Mouse (Mus musculus) kidney, postnatal 10 days (tissue): ENCODE data around the gene Gm27179.
"Not testable (repeated sequence)": the region's sequence is repeated elsewhere in the genome, so short reads cannot be mapped to it uniquely, and the experiment has no call there.

Experiments used
- DNase-seq: peaks from one replicate; pipeline ENCODE4 v3.0.0; 2021; ENCODE audit warnings: mixed read lengths

Gene Gm27179

GRCm38 (mm10) chr14:69512449-69512848, at the start of gene Gm27179:
TSS of gene Gm27179 (minus strand) at chr14:69512549.
- not testable (repeated sequence) for DNase-seq

- not testable (repeated sequence) for DNase-seq
Observed at GRCm38 (mm10) chr14:69557550-69557949, 45.2 kb upstream of the Gm27179 start.

GRCm38 (mm10) chr14:69556820-69557219, 44.5 kb upstream of the Gm27179 start:
- not testable (repeated sequence) for DNase-seq

- DNase-seq, result not testable (repeated sequence)
Observed at GRCm38 (mm10) chr14:69555110-69555831, 42.9 kb upstream of the Gm27179 start, which contains the start of gene Entpd4b. TSS of gene Entpd4b (plus strand) at chr14:69555424.

- not testable (repeated sequence) for DNase-seq
Observed at GRCm38 (mm10) chr14:69547310-69547709, 35.0 kb upstream of the Gm27179 start.

- not testable (repeated sequence) for DNase-seq
Observed at GRCm38 (mm10) chr14:69545052-69545451, 32.7 kb upstream of the Gm27179 start.

- not testable (repeated sequence) for DNase-seq
Observed at GRCm38 (mm10) chr14:69544033-69544432, 31.7 kb upstream of the Gm27179 start.

- DNase-seq, result not testable (repeated sequence)
Observed at GRCm38 (mm10) chr14:69542695-69543094, 30.3 kb upstream of the Gm27179 start.

GRCm38 (mm10) chr14:69540113-69540512, 27.8 kb upstream of the Gm27179 start:
- DNase-seq, result not testable (repeated sequence)

- DNase-seq, result not testable (repeated sequence)
Observed at GRCm38 (mm10) chr14:69536539-69536938, 24.2 kb upstream of the Gm27179 start.

GRCm38 (mm10) chr14:69526202-69526601, 13.9 kb upstream of the Gm27179 start:
- not testable (repeated sequence) for DNase-seq

- DNase-seq, result not testable (repeated sequence)
Observed at GRCm38 (mm10) chr14:69523001-69523400, 10.7 kb upstream of the Gm27179 start.

- not testable (repeated sequence) for DNase-seq
Observed at GRCm38 (mm10) chr14:69520810-69521209, 8.5 kb upstream of the Gm27179 start.

- not testable (repeated sequence) for DNase-seq
Observed at GRCm38 (mm10) chr14:69507000-69507399, 5.3 kb downstream of the Gm27179 start.

- DNase-seq, result not testable (repeated sequence)
Observed at GRCm38 (mm10) chr14:69503174-69503573, 9.2 kb downstream of the Gm27179 start, which contains the start of gene Gm16867. TSS of gene Gm16867 (minus strand) at chr14:69503362.

- DNase-seq, result not testable (repeated sequence)
Observed at GRCm38 (mm10) chr14:69502440-69503150, 9.8 kb downstream of the Gm27179 start.

- DNase-seq, result not testable (repeated sequence)
Observed at GRCm38 (mm10) chr14:69496259-69496658, 16.1 kb downstream of the Gm27179 start.

GRCm38 (mm10) chr14:69494946-69495345, 17.4 kb downstream of the Gm27179 start:
- DNase-seq, result not testable (repeated sequence)

GRCm38 (mm10) chr14:69494522-69494921, 17.8 kb downstream of the Gm27179 start:
- not testable (repeated sequence) for DNase-seq

GRCm38 (mm10) chr14:69488001-69488400, 24.3 kb downstream of the Gm27179 start:
- DNase-seq, result not testable (repeated sequence)

GRCm38 (mm10) chr14:69485466-69486135, 26.7 kb downstream of the Gm27179 start:
- DNase-seq, result not testable (repeated sequence)

GRCm38 (mm10) chr14:69473941-69474646, 38.3 kb downstream of the Gm27179 start:
- DNase-seq, result not testable (repeated sequence)
